Mouse (Mus musculus) C2C12 (cell line): ENCODE measurements around the gene Olfr70. TPM values are rescaled to one million over a fixed set of nuclear protein-coding genes. Genes with fewer than 3 reads are reported as not detected.
A peak's percentile ranks its signal among the peaks of the same experiment; 100 is the strongest.

Experiments
- H3K27me3 ChIP-seq: one replicate; pipeline ENCODE4 v1.6.1; 2011; ENCODE audit not compliant: control insufficient read depth, insufficient read depth, insufficient read length
- H3K36me3 ChIP-seq: one replicate; pipeline ENCODE4 v1.6.1; 2011; ENCODE audit not compliant: control insufficient read depth, insufficient read depth
- H3K4me3 ChIP-seq: one replicate; pipeline ENCODE4 v1.5.1; 2011; ENCODE audit warnings: mild to moderate bottlenecking, control low read depth; ENCODE audit not compliant: poor library complexity, insufficient read depth, severe bottlenecking
- H3K79me2 ChIP-seq: one replicate; pipeline ENCODE4 v1.6.1; 2011; ENCODE audit not compliant: control insufficient read depth, insufficient read depth
- H3K79me3 ChIP-seq: one replicate; pipeline ENCODE4 v1.6.1; 2011; ENCODE audit warnings: low read depth, control low read depth
- H3ac ChIP-seq: one replicate; pipeline ENCODE3; 2011; ENCODE audit warnings: low read depth; ENCODE audit not compliant: control insufficient read depth, insufficient read length
- CEBPB ChIP-seq: IDR thresholded peaks from one replicate; pipeline ENCODE4 v1.6.1; 2011; ENCODE audit warnings: low read depth, mild to moderate bottlenecking, control low read depth, moderate library complexity
- CTCF ChIP-seq: IDR thresholded peaks from one replicate; pipeline ENCODE4 v1.5.1; 2011; ENCODE audit not compliant: control insufficient read depth, insufficient read depth, insufficient read length
- FOSL1 ChIP-seq: IDR thresholded peaks from one replicate; pipeline ENCODE4 v1.8.0; 2011; ENCODE audit warnings: mild to moderate bottlenecking, low read length; ENCODE audit not compliant: poor library complexity, insufficient read depth, severe bottlenecking
- MAX ChIP-seq: IDR thresholded peaks from one replicate; pipeline ENCODE4 v1.6.1; 2011; ENCODE audit warnings: mild to moderate bottlenecking, control low read depth
- MYOD1 ChIP-seq: IDR thresholded peaks from one replicate; pipeline ENCODE4 v1.6.1; 2011; ENCODE audit warnings: low read depth; ENCODE audit not compliant: control insufficient read depth, insufficient read length
- MYOG ChIP-seq: IDR thresholded peaks from one replicate; pipeline ENCODE4 v1.6.1; 2011; ENCODE audit not compliant: control insufficient read depth, insufficient read length; ENCODE audit errors: extremely low read depth
- USF1 ChIP-seq: IDR thresholded peaks from one replicate; pipeline ENCODE4 v1.6.1; 2011; ENCODE audit warnings: low read depth, mild to moderate bottlenecking, control low read depth, moderate library complexity
- polyA plus RNA-seq: library from polyadenylated mRNA; unstranded; fragments of >200 nt; fragmentation: generic; extraction: Trizol; gene quantifications from one replicate; pipeline ENCODE4 v1.2.1, GENCODE M21; 2012; ENCODE audit warnings: missing spikeins

Gene Olfr70
- polyA plus RNA-seq, 1 experiment = not detected

DNA sequence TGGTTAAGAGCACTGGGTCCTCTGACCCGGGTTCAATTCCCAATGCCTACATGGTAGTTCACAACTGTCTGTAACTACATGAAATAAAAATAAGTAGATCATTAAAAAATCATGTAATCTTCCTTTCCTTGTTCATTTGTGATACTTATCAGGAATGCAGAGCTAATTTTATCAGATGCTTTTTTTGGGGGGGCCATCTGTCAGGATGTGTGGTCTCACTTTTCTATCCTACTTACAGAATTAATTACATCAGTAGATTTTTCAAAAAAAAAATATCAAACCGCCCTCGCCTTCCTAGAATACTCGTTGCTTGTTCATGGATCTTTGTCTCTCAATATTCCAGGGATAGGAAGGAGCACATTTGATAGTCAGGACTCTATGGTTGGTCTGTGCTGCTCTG, 21.6 kb upstream of the Olfr70 start:
- Histone ChIP-seq H3ac (no peak overlapping the region), H3K36me3 (no peaks in the 10 kb centered on the region), H3K27me3 (no peaks in the 10 kb centered on the region), H3K4me3 (no peak overlapping the region), H3K79me2 (no peaks in the 10 kb centered on the region), H3K79me3 (no peaks in the 10 kb centered on the region)
- no peak for TF ChIP-seq MYOD1
- TF ChIP-seq CEBPB = no peak
- TF ChIP-seq CTCF = no peak
- TF ChIP-seq FOSL1 = no peak
- no peak for TF ChIP-seq MAX
- TF ChIP-seq USF1 = no peak
- TF ChIP-seq MYOG = no peak

DNA sequence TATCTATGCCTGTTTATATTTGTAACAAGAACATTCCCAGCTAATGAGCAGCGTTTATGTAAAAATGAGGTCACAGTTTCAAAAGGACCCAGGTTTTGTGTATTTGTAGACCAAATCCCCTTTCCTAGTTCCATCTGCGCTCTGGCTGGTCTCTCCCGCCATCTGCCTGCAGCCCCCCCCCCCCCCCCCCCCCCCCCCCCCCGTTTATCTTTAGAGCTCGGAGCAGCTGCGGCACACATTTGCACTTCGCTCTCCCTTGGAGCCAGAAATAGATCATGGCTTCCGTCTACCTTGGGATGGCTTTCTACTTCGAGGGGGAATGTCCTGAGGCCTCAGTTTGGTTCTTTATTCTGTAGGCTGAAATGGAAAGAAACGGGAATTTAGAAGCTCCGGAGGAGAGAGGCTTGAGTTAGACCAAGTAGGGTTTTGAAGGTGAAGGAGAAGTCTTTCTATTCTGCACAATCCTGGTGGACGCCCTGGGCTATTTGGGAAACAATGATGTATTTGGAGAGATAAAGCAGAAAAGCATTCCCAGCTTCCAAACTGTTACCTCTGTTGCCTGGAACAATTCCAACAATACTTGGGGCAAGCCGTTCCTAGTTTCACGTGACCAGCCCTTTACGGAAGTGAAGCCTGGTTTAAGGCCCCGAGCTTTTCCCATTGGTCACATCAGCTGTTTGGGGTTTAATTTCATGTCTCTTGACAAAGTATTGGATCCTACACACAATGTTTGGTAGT, 20.1 kb upstream of the Olfr70 start:
- no peak overlapping the region for H3ac ChIP-seq
- no peak for TF ChIP-seq MYOG
- TF ChIP-seq CTCF = no peak
- TF ChIP-seq MAX = no peak
- no peak for TF ChIP-seq USF1
- TF ChIP-seq FOSL1 = no peak
- TF ChIP-seq MYOD1 = no peak
- TF ChIP-seq CEBPB = no peak
- H3K27me3 ChIP-seq = peaks cover 2% of the 10 kb centered on the region

DNA sequence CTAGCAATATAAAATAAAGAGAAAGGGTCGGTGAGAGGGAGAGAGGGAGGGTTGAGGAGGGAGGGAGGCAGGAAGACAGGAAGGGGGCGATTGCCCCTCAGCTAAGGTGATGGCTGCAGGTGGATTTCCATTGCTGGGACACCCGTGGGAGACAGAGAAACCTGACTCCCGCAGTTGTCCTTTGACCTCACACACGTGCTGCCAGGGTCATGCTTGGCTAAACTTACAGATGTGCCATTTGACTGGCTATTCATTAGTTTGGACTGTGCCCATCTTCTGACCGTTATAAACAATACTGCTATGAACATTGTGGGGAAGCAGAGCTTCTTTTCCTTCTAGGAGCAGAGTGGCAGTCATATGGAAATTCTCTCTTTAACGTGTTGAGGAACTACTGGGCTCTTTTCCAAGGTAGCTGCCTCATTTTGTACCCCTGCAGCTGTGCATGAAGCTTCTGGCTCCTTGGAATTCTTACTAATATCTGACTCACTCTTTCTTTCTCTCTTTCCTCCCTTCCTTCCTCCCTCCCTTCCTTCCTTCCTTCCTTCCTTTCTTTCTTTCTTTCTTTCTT, 13.1 kb upstream of the Olfr70 start:
- H3K79me3 ChIP-seq = no peaks in the 10 kb centered on the region
- H3K36me3 ChIP-seq = no peaks in the 10 kb centered on the region
- no peaks in the 10 kb centered on the region for H3K79me2 ChIP-seq
- peaks cover 23% of the 10 kb centered on the region for H3K27me3 ChIP-seq
- no peak overlapping the region for H3K4me3 ChIP-seq
- TF ChIP-seq CEBPB (no peak), MYOG (no peak), USF1 (no peak), CTCF (no peak), MAX (no peak), MYOD1 (no peak), FOSL1 (no peak)
- H3ac ChIP-seq = no peak overlapping the region

More for the DNA sequence above, 20.1 kb upstream of the Olfr70 start:
- Histone ChIP-seq H3K79me3 (no peaks in the 10 kb centered on the region), H3K4me3 (no peak overlapping the region), H3K36me3 (no peaks in the 10 kb centered on the region), H3K79me2 (no peaks in the 10 kb centered on the region)

DNA sequence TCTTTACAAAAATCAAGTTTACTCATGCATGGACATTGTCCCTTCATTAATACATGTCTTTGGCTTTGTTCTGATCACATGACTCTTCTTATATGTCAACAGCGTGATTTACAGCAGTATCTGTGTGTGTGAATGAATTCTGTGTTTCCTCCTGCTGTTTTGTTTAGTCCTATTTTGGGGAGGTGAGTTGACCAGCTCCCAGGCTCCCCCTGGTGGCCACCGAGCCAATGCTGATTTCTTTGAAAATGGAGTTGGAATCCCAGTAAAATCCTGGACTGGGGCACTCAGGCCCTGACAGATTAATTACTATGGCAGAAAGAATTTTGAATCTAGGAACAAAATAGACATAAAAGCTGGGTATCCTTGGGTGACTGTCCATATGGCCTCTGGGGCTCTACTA, 11.2 kb upstream of the Olfr70 start:
- Histone ChIP-seq H3K4me3 (no peak overlapping the region), H3K79me3 (no peaks in the 10 kb centered on the region), H3ac (no peak overlapping the region), H3K27me3 (peaks cover 42% of the 10 kb centered on the region), H3K79me2 (no peaks in the 10 kb centered on the region), H3K36me3 (no peaks in the 10 kb centered on the region)
- no peak for TF ChIP-seq MAX
- TF ChIP-seq MYOG = no peak
- TF ChIP-seq CEBPB = no peak
- TF ChIP-seq FOSL1 = no peak
- TF ChIP-seq MYOD1 = no peak
- peak; percentile 44 for TF ChIP-seq CTCF
- no peak for TF ChIP-seq USF1

DNA sequence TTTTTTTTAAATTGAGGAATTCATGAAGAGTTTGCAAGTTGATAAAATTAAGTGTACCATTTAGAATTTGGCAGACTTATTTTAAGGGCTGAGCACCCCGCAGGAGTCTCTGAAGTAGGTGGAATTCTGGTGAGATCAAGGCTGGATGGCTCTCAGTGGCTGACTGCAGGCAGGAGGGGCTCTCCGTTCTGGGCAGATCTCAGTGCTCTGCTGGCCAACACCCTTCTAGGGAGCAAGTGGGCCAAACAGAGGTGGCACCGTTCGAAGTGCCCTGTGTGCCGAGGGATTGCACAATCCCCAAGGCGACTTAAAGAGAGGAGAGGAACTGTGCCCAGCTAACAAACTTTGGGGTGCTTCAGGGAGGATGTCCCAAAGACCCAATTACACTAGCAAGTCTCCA, 9.3 kb upstream of the Olfr70 start, which contains the start of gene Olfr71:
TSS of gene Olfr71 (minus strand) at position 387 of the 400 bp plus-strand sequence.
- Histone ChIP-seq H3K36me3 (no peaks in the 10 kb centered on the region), H3K27me3 (peaks cover 56% of the 10 kb centered on the region), H3K79me3 (no peaks in the 10 kb centered on the region), H3K79me2 (no peaks in the 10 kb centered on the region), H3ac (no peak within 1 kb of the TSS), H3K4me3 (no peak within 1 kb of the TSS)
- TF ChIP-seq CTCF (no peak), CEBPB (peak; percentile 27), MYOG (no peak)

DNA sequence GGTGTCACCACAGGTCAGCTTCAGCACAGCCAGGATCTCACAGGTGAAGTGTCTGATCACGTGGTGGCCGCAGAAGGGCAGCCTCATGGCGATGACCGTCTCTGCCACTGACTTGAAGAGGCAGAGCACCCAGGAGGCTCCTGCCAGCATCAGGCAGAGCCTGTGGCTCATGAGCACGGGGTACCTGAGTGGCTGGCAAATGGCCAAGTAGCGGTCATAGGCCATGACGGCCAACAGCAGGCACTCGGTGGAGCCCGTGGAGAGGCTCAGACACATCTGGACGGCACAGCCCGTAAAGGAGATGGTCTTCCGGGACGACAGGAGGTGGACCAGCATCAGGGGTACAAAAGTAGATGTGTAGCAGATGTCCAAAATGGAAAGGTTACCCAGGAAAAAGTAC, 5.4 kb upstream of the Olfr70 start:
- Histone ChIP-seq H3K4me3 (no peak overlapping the region), H3K79me2 (no peaks in the 10 kb centered on the region), H3K27me3 (peaks cover 65% of the 10 kb centered on the region), H3K79me3 (no peaks in the 10 kb centered on the region), H3K36me3 (no peaks in the 10 kb centered on the region), H3ac (no peak overlapping the region)
- TF ChIP-seq CTCF = no peak
- TF ChIP-seq MYOD1 = no peak
- no peak for TF ChIP-seq MAX
- no peak for TF ChIP-seq MYOG
- no peak for TF ChIP-seq CEBPB
- TF ChIP-seq USF1 = no peak
- no peak for TF ChIP-seq FOSL1
